Mouse (Mus musculus): Measurements from ENCODE around the gene Pik3r6.

Pik3r6 gene

GRCm38 (mm10) chr11:68536026-68536425 lies 33.2 kb downstream of the Pik3r6 start:
- no peak for DNase-seq

- no peak for DNase-seq
Observed at GRCm38 (mm10) chr11:68536465-68536864, 33.6 kb downstream of the Pik3r6 start.

GRCm38 (mm10) chr11:68539621-68540020 lies 36.8 kb downstream of the Pik3r6 start:
- no peak for DNase-seq

- DNase-seq: peak; percentile 48 to 59
Observed at GRCm38 (mm10) chr11:68544554-68544953, 41.7 kb downstream of the Pik3r6 start.

GRCm38 (mm10) chr11:68545172-68545571 lies 42.4 kb downstream of the Pik3r6 start:
- no peak for DNase-seq

GRCm38 (mm10) chr11:68545682-68546222 lies 42.9 kb downstream of the Pik3r6 start:
- no peak for DNase-seq

- DNase-seq: peak; percentile 52 to 71
Observed at GRCm38 (mm10) chr11:68547484-68547883, 44.7 kb downstream of the Pik3r6 start.

- DNase-seq: no peak
Observed at GRCm38 (mm10) chr11:68549597-68549996, 46.8 kb downstream of the Pik3r6 start.

GRCm38 (mm10) chr11:68550358-68550757 lies 47.5 kb downstream of the Pik3r6 start:
- peak; percentile 36 to 52 for DNase-seq

GRCm38 (mm10) chr11:68553981-68554471 lies 51.2 kb downstream of the Pik3r6 start:
- DNase-seq: peak; percentile 56 to 75

- DNase-seq: peak; percentile 84 to 90
Observed at GRCm38 (mm10) chr11:68555918-68556584, 53.2 kb downstream of the Pik3r6 start, which contains the start of gene Mfsd6l. Gene Mfsd6l (plus strand): TSS chr11:68556186.

GRCm38 (mm10) chr11:68559546-68559945 lies 56.7 kb downstream of the Pik3r6 start:
- DNase-seq: no peak

GRCm38 (mm10) chr11:68561957-68562950 lies 59.4 kb downstream of the Pik3r6 start:
- no peak for DNase-seq

- no peak for DNase-seq
Observed at GRCm38 (mm10) chr11:68564356-68565031, 61.7 kb downstream of the Pik3r6 start.

- no peak for DNase-seq
Observed at GRCm38 (mm10) chr11:68565032-68565429, 62.2 kb downstream of the Pik3r6 start.

GRCm38 (mm10) chr11:68566447-68567059 lies 63.7 kb downstream of the Pik3r6 start:
- peak; percentile 64 to 80 for DNase-seq

GRCm38 (mm10) chr11:68570861-68571260 lies 68.0 kb downstream of the Pik3r6 start:
- DNase-seq: no peak

- no peak for DNase-seq
Observed at GRCm38 (mm10) chr11:68577076-68577475, 74.3 kb downstream of the Pik3r6 start.

- DNase-seq: peak in 1 of 2 experiments; percentile 58
Observed at GRCm38 (mm10) chr11:68579462-68579881, 76.7 kb downstream of the Pik3r6 start.

- no peak for DNase-seq
Observed at GRCm38 (mm10) chr11:68580566-68580965, 77.7 kb downstream of the Pik3r6 start.

GRCm38 (mm10) chr11:68583225-68583624 lies 80.4 kb downstream of the Pik3r6 start:
- peak in 1 of 2 experiments; percentile 65 for DNase-seq

- no peak for DNase-seq
Observed at GRCm38 (mm10) chr11:68583906-68584480, 81.2 kb downstream of the Pik3r6 start.

Measured in lung, postnatal 4 days (tissue).